Mouse (Mus musculus) lung, embryonic 16.5 days (tissue): ENCODE data around the gene Cuedc1. TPM values are rescaled to one million over a fixed set of nuclear protein-coding genes. Genes with fewer than 3 reads are reported as not detected.
A peak's percentile ranks its signal among the peaks of the same experiment; 100 is the strongest.
"Not testable (repeated sequence)": the region's sequence is repeated elsewhere in the genome, so short reads cannot be mapped to it uniquely, and the experiment has no call there.

ENCODE experiments used
- ATAC-seq: fragments of 200-750 bp; cut with Nextera tagmentation; 2 replicates; pipeline ENCODE4 v1.8.0; 2017; ENCODE audit warnings: low read depth, mild to moderate bottlenecking, moderate library complexity
- H3K27ac ChIP-seq: fragments of 300-500 bp; sonication (generic); 2 replicates; pipeline ENCODE4 v1.5.1; 2014; ENCODE audit warnings: mild to moderate bottlenecking, control low read depth, low read length
- H3K27me3 ChIP-seq: fragments of 300-500 bp; sonication (generic); 2 replicates; pipeline ENCODE4 v1.6.1; 2014; ENCODE audit warnings: low read depth, low read length, mixed read lengths; ENCODE audit not compliant: control insufficient read depth, insufficient read depth
- H3K36me3 ChIP-seq: fragments of 300-500 bp; sonication (generic); 2 replicates; pipeline ENCODE4 v1.6.1; 2014; ENCODE audit warnings: low read length; ENCODE audit not compliant: control insufficient read depth, insufficient read depth
- H3K4me1 ChIP-seq: fragments of 300-500 bp; sonication (generic); replicated peaks from 2 replicates; pipeline ENCODE4 v1.6.1; 2014; ENCODE audit warnings: low read length, mixed read lengths; ENCODE audit not compliant: control insufficient read depth, insufficient read depth
- H3K4me2 ChIP-seq: fragments of 300-500 bp; sonication (generic); 2 replicates; pipeline ENCODE4 v1.6.1; 2014; ENCODE audit warnings: low read depth, low read length, control low read depth
- H3K4me3 ChIP-seq: fragments of 300-500 bp; sonication (generic); 2 replicates; pipeline ENCODE4 v1.5.1; 2014; ENCODE audit warnings: mild to moderate bottlenecking, low read length, control low read depth
- H3K9ac ChIP-seq: fragments of 300-500 bp; sonication (generic); 2 replicates; pipeline ENCODE4 v1.6.1; 2014; ENCODE audit warnings: low read length, control low read depth
- H3K9me3 ChIP-seq: fragments of 300-500 bp; sonication (generic); 2 replicates; pipeline ENCODE4 v1.6.1; 2016; ENCODE audit warnings: low read length; ENCODE audit not compliant: control insufficient read depth
- WGBS: fragments of 180-500 bp; shearing (Covaris S2); extraction: QIAGEN DNeasy Blood & Tissue Kit; methylation state at CpG from one replicate; pipeline ENCODE4 v1.1.7; 2014; 5-methylcytosine and 5-hydroxymethylcytosine counted together
- polyA plus RNA-seq: library from polyadenylated mRNA; unstranded; fragments of >200 nt; fragmentation: Nextera tagmentation; extraction: Ambion mirVana; gene quantifications from 2 replicates; pipeline ENCODE4 v1.2.1, GENCODE M21; 2015

Gene Cuedc1
- polyA plus RNA-seq, 1 experiment from 2014 or later, result 11.8 TPM

DNA sequence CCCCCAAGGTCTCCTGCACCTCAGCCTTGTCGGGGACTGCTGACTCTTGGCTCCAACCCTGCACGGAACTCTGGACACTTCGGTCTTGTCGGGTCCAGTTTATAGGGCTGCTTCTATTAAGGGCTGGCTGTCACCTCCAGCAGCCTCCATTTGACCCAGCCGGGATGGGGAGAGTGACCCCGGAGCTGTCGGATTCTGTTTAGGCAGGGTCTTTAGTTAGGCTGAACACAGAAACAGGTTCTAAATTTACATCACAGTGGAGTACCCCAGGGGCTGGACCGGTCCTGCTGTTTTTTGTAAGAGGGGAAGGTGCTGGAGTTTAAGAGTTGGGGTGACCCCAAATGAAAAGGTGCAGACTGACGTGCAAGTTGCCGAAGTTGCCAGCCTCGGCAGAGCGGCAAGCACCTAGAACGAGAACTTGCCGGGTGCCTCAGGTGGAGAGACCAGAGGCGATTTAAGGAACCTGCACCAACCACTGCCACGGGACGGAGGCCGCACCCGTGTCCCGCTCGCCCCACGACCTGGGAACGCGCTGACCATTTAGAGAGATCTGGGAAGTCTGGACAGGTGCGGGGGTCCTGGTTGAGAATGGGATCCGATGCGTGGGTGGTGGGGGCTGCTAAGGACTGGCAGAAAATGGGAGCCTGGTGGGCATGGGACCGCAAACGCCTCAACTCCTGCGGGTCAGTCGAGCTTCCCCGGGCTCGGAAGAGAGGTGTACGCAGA is 95.4 kb downstream of the Cuedc1 start:
- H3K9me3 ChIP-seq, result no peaks in the 10 kb centered on the region
- peak overlapping the region; percentile 53 for H3K9ac ChIP-seq
- H3K27me3 ChIP-seq, result peaks cover 26% of the 10 kb centered on the region
- H3K4me2 ChIP-seq, result peak overlapping the region; percentile 45
- 8% methylated on average over 34 of the region's 34 CpGs for WGBS
- no peaks in the 10 kb centered on the region for H3K36me3 ChIP-seq
- peaks cover 21% of the 10 kb centered on the region for H3K4me1 ChIP-seq
- no peak overlapping the region for H3K27ac ChIP-seq
- no peak; the same call in 1 of the 2 replicates for ATAC-seq
- H3K4me3 ChIP-seq, result peak overlapping the region; percentile 32

DNA sequence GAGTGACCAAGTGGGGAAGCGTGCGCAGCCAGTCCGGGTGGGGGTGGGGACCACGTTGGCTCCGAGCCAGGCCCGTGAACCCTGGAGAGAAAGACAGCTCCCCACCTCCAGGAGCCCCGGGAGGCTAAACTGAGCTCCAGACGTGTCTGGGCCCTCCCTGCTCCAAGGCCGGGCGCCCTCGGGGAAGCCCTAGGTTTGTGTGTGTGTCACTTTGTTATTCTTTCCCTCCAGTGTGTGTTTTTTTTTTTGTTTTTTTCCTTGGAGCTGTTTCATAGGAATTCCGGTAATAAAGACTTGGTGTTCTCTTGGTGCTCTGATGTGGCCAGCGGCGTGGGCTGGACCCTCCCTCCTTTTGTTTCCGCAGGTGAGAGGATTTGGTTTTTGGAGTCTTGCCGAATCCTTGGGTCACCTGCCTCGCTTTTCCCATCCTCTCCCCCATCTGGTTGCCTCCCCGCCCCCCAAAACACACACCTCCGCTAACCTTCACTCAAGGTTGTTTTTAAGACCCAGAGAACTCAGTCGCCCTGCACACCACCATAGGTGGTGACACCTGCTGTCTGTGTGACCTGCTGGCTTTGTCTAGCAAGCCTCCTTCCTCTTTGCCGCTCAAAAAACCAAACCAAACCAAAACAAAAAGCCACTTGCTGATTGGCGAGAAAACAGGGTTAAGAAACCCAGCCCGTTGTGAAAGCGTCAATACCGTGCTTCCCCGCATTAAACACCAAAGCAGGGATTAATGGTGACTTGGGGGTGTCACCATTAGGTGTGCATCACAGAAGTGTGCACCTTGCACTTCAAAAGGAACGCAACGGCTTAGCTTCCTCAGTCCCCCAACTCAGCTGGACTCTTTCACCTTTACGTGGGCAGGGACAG is 96.2 kb downstream of the Cuedc1 start:
- no peak overlapping the region for H3K27ac ChIP-seq
- no peaks in the 10 kb centered on the region for H3K9me3 ChIP-seq
- H3K9ac ChIP-seq, result peak overlapping the region; percentile 53
- peaks cover 26% of the 10 kb centered on the region for H3K27me3 ChIP-seq
- peak overlapping the region; percentile 45 for H3K4me2 ChIP-seq
- ATAC-seq, result no peak; the same call in 1 of the 2 replicates
- peaks cover 21% of the 10 kb centered on the region for H3K4me1 ChIP-seq
- peak overlapping the region; percentile 32 for H3K4me3 ChIP-seq
- WGBS, result 12% methylated on average over 29 of the region's 29 CpGs
- H3K36me3 ChIP-seq, result no peaks in the 10 kb centered on the region

DNA sequence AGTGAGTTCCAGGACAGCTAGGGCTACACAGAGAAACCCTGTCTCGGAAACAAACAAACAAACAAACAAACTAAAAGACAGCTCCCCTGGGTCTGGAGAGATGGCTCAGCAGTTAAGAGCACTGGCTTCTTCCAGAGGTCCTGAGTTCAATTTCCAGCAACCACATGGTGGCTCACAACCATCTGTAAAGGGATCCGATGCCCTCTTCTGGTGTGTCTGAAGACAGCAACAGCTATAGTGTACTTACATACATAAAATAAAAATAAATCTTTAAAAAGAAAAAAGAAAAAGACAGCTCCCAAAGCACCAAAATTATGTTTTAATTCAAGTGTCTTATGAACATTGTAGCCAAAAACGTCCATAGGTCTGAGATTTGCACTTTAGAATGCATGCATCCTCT is 97.8 kb downstream of the Cuedc1 start:
- H3K4me3 ChIP-seq, H3K4me2 ChIP-seq, H3K9me3 ChIP-seq, H3K27ac ChIP-seq, ATAC-seq, H3K9ac ChIP-seq, H3K36me3 ChIP-seq: not testable (repeated sequence)
- 79% methylated on average over 3 of the region's 3 CpGs for WGBS
- Histone ChIP-seq H3K27me3 (peaks cover 26% of the 10 kb centered on the region), H3K4me1 (peaks cover 21% of the 10 kb centered on the region)

DNA sequence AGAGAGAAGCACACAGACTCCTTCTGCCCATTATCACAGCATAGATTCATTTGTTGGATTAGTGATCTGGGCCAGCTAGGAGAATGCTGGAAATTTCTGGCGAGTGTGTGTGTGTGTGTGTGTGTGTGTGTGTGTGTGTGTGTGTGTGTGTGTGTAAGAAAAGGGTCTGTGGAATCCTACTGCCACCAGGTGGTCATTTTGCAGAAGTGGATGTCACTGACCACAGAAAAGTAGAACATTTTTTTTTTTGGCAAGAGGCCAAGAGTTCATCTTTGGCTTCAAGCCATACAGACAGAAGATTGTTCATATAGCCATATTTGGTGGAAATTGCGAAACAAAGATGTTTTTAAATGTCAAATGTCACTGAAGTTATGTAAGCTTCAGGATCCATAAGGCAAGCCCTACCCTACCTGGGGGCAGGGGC is 99.3 kb downstream of the Cuedc1 start:
- no peak overlapping the region for H3K4me3 ChIP-seq
- H3K27me3 ChIP-seq, result peaks cover 20% of the 10 kb centered on the region
- peak; percentile 26; the same call in 1 of the 2 replicates for ATAC-seq
- H3K27ac ChIP-seq, result no peak overlapping the region
- WGBS, result 1% methylated on average over 2 of the region's 2 CpGs
- H3K9ac ChIP-seq, result no peak overlapping the region
- H3K4me2 ChIP-seq, result no peak overlapping the region
- H3K9me3 ChIP-seq, result no peaks in the 10 kb centered on the region
- H3K4me1 ChIP-seq, result peaks cover 21% of the 10 kb centered on the region
- no peaks in the 10 kb centered on the region for H3K36me3 ChIP-seq

DNA sequence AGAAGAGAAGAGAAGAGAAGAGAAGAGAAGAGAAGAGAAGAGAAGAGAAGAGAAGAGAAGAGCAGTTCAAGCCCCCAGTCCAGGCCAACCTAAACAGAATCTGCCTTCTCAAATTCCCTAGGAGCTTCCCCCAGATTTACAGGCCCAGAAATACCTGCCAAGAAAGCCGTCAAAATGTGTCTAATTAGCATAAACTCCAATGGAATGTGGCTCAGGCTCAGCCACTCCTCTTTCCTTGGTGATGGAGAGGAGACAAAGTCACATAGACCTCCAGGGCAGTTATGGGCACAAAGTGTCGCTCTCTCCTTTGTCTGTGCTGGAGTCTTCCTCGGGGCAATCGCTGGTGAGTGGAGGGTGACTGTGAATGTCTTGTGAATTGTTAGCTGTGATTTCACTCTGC is 100.4 kb downstream of the Cuedc1 start:
- 49% methylated on average over 4 of the region's 4 CpGs for WGBS
- H3K4me3 ChIP-seq, result no peak overlapping the region
- H3K9ac ChIP-seq, result no peak overlapping the region
- no peak overlapping the region for H3K4me2 ChIP-seq
- no peaks in the 10 kb centered on the region for H3K36me3 ChIP-seq
- peaks cover 21% of the 10 kb centered on the region for H3K4me1 ChIP-seq
- ATAC-seq, result no peak
- peaks cover 14% of the 10 kb centered on the region for H3K27me3 ChIP-seq
- no peak overlapping the region for H3K27ac ChIP-seq
- no peaks in the 10 kb centered on the region for H3K9me3 ChIP-seq

DNA sequence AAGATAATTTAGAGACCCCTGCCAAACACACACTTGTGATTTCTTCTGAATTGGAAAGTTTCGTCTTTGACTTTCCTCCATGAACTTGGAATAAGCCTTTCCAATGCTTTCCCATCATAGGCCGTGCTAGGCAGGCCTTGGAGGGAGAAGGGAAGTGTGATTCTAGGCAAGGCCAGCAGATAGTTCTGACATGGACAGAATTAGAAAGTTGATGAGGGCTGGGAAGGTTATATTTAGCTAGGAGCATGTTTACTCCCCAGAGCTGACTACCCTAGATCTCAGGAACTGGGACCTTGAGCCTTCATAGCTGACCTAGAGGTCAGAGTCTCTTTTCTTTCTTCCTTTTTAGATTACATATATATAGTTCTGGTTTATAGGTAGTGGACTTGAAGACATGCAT is 103.3 kb downstream of the Cuedc1 start:
- Histone ChIP-seq H3K4me1 (peaks cover 16% of the 10 kb centered on the region), H3K36me3 (no peaks in the 10 kb centered on the region), H3K9me3 (no peaks in the 10 kb centered on the region), H3K4me3 (no peak overlapping the region), H3K9ac (no peak overlapping the region), H3K27ac (no peak overlapping the region), H3K27me3 (no peaks in the 10 kb centered on the region), H3K4me2 (no peak overlapping the region)
- no peak for ATAC-seq
- WGBS, result 72% methylated on average over 2 of the region's 2 CpGs

DNA sequence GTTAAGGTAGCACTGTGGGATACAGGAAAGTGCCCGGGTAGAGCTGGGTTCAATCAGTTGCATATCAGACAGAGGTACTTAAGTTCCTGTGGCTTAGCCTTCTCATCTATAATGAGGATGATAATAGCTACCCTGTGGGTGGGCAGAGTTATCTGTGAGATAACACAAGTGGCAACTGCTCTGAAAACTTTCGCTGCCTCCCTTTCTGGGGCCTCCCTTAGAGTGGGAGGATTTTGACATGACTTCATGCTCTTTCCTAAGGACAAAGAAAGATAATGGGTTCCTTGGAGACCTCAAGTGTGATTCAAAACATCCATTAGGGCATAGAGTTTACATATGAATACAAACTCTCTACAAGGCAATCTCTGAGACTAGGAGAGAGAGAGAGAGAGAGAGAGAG is 104.2 kb downstream of the Cuedc1 start:
- H3K9me3 ChIP-seq, result no peaks in the 10 kb centered on the region
- ATAC-seq, result no peak
- H3K27me3 ChIP-seq, result no peaks in the 10 kb centered on the region
- H3K4me1 ChIP-seq, result peaks cover 16% of the 10 kb centered on the region
- H3K36me3 ChIP-seq, result 0 out of 2 replicates have a peak, but pooled peaks cover under 1% of the 10 kb centered on the region
- WGBS, result 19% methylated on average over 2 of the region's 2 CpGs
- no peak overlapping the region for H3K27ac ChIP-seq
- no peak overlapping the region for H3K4me2 ChIP-seq
- no peak overlapping the region for H3K4me3 ChIP-seq
- H3K9ac ChIP-seq, result no peak overlapping the region

DNA sequence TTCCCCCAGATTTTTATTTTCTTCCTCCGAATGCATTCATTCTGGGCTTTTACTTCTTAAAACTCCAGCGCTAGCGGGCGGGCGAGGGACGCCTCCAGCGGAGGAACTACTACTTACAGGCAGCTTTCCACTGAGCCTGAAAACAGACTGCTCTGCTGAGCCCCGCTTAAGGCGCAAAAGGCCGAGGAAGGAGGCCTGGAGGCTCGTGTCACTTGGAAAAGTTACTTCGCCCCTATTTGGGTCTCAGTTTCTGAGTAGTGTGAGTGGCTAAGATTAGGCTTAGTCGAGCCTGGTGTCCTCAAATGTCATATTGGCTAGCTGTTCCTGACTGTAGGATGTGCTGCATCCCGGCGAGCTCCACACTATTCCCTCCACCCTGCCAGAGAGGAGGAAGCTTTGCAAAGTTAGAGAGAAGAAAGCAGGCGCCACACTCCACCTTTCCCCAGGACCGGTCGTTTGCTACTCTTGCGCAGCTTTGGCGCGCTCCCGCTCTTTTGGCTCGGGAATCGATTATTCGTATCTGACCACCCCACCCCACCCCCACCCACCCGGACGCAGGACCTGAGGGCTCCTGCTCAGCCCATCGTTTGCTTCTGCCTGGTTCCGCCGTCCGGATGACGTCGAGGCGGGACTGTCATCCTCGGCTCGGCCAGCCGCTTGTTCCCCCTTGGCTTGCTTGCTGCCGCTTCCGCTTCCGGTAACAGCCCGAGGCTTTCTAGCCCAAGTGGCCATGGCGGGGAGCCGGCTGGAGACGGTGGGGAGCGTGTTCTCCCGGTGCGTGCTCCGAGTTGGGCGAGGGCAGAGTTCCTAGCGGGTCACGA is 106.1 kb downstream of the Cuedc1 start, which contains the start of gene Mrps23:
Gene Mrps23 (plus strand): TSS at position 677 of the 821 bp plus-strand sequence.
- Histone ChIP-seq H3K27me3 (no peaks in the 10 kb centered on the region), H3K27ac (peak within 1 kb of the TSS; percentile 84), H3K9me3 (no peaks in the 10 kb centered on the region), H3K9ac (peak within 1 kb of the TSS; percentile 84), H3K4me1 (peaks cover 12% of the 10 kb centered on the region), H3K4me2 (peak within 1 kb of the TSS; percentile 75), H3K36me3 (0 out of 2 replicates have a peak, but pooled peaks cover 2% of the 10 kb centered on the region), H3K4me3 (peak within 1 kb of the TSS; percentile 86)
- peak; percentile 98 for ATAC-seq
- under 1% methylated on average over 51 of the region's 51 CpGs for WGBS
